Mouse (Mus musculus): ENCODE data around the gene Morc1. TPM values are rescaled to one million over a fixed set of nuclear protein-coding genes. Genes with fewer than 3 reads are reported as not detected.

Morc1 gene
- total RNA-seq, 1 experiment from 2014 or later: not detected

DNA sequence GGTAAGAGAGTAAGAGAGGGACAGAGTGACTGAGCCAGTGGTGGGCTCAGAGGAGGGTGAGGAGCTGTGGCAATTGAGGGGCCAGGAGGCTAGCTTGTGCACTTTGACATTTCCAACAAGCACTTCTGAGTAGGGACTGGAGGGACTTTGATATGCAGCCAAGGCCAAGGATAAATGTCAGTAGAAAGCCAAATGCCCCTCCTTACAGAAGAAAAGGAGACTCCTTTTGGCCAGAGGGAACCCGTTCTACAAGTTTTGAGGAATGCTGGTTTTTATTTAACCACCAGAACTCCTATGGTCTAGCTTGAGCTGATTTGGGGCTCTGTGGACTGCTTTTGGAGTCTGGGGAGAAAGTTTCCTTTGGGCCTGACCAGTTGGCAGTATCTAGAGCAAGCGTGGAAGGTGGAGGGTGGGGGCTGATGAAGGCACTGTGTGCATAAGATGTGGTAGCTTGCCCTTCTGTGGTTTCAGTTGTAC, 172.7 kb downstream of the Morc1 start:
- no peak for ATAC-seq (replicated peaks in 1 of 2; ENCODE audit: insufficient read depth in 1 of 2, low FRiP score in 2 of 2, low TSS enrichment in 1 of 2, low read depth in 1 of 2, poor library complexity in 2 of 2, severe bottlenecking in 2 of 2)

GRCm38 (mm10) chr16:48606476-48607038, 175.5 kb downstream of the Morc1 start:
- ATAC-seq (replicated peaks in 1 of 2; ENCODE audit: insufficient read depth in 1 of 2, low FRiP score in 2 of 2, low TSS enrichment in 1 of 2, low read depth in 1 of 2, poor library complexity in 2 of 2, severe bottlenecking in 2 of 2): peak in 1 of 2 experiments; percentile 62; a peak in 2 of 4 replicates

DNA sequence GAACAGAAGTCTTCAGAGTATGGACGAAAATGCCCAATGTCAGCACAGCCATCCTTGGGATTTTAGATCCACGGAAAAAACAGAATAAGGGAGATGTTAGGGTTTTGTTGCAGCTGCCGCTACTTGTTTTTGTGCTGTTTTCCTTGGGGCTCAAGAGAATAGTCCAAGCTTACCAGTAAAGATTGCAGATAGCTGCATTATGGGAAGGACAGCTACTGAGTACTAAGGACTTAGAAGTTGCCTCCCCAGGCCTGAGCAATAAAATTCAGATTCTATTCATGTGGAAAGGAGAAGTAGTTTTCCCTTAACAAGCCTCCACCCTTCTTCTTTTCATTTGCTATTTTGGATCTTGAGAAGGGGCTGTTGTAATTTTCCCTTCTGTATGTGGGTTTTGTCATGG, 177.2 kb downstream of the Morc1 start:
- ATAC-seq (replicated peaks in 1 of 2; ENCODE audit: insufficient read depth in 1 of 2, low FRiP score in 2 of 2, low TSS enrichment in 1 of 2, low read depth in 1 of 2, poor library complexity in 2 of 2, severe bottlenecking in 2 of 2): no peak

DNA sequence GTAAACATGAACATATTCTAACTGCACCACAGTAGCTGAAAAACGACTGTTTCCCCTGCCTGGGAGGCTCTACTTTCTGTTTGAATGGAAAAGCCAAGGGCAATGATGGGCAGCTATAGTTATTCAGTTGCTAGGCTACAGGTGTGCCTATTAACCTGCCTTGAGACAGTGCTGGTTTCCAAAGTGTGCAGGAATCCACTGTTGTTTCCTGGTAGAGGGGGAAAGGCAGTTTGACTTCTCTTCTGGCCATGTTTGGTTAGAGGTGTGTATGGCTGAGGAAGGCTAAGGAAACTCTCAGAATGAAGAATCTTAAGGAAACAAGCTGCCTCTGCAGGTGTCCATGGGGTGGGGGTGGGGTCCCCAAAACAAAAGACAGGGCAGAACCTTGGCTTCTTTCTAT, 179.8 kb downstream of the Morc1 start:
- no peak for ATAC-seq (replicated peaks in 1 of 2; ENCODE audit: insufficient read depth in 1 of 2, low FRiP score in 2 of 2, low TSS enrichment in 1 of 2, low read depth in 1 of 2, poor library complexity in 2 of 2, severe bottlenecking in 2 of 2)

- ATAC-seq (replicated peaks in 1 of 2; ENCODE audit: insufficient read depth in 1 of 2, low FRiP score in 2 of 2, low TSS enrichment in 1 of 2, low read depth in 1 of 2, poor library complexity in 2 of 2, severe bottlenecking in 2 of 2): no peak
Measured at GRCm38 (mm10) chr16:48611436-48611835, 180.4 kb downstream of the Morc1 start.

GRCm38 (mm10) chr16:48613783-48614182, 182.7 kb downstream of the Morc1 start:
- ATAC-seq (replicated peaks in 1 of 2; ENCODE audit: insufficient read depth in 1 of 2, low FRiP score in 2 of 2, low TSS enrichment in 1 of 2, low read depth in 1 of 2, poor library complexity in 2 of 2, severe bottlenecking in 2 of 2): no peak

GRCm38 (mm10) chr16:48620510-48620909, 189.5 kb downstream of the Morc1 start:
- no peak for ATAC-seq (replicated peaks in 1 of 2; ENCODE audit: insufficient read depth in 1 of 2, low FRiP score in 2 of 2, low TSS enrichment in 1 of 2, low read depth in 1 of 2, poor library complexity in 2 of 2, severe bottlenecking in 2 of 2)

GRCm38 (mm10) chr16:48621019-48621418, 190.0 kb downstream of the Morc1 start:
- ATAC-seq (replicated peaks in 1 of 2; ENCODE audit: insufficient read depth in 1 of 2, low FRiP score in 2 of 2, low TSS enrichment in 1 of 2, low read depth in 1 of 2, poor library complexity in 2 of 2, severe bottlenecking in 2 of 2): no peak

GRCm38 (mm10) chr16:48623447-48623846, 192.4 kb downstream of the Morc1 start:
- peak; percentile 58 to 63; a peak in 2 of 4 replicates for ATAC-seq (replicated peaks in 1 of 2; ENCODE audit: insufficient read depth in 1 of 2, low FRiP score in 2 of 2, low TSS enrichment in 1 of 2, low read depth in 1 of 2, poor library complexity in 2 of 2, severe bottlenecking in 2 of 2)

- ATAC-seq (replicated peaks in 1 of 2; ENCODE audit: insufficient read depth in 1 of 2, low FRiP score in 2 of 2, low TSS enrichment in 1 of 2, low read depth in 1 of 2, poor library complexity in 2 of 2, severe bottlenecking in 2 of 2): no peak
Measured at GRCm38 (mm10) chr16:48626186-48626585, 195.1 kb downstream of the Morc1 start.

DNA sequence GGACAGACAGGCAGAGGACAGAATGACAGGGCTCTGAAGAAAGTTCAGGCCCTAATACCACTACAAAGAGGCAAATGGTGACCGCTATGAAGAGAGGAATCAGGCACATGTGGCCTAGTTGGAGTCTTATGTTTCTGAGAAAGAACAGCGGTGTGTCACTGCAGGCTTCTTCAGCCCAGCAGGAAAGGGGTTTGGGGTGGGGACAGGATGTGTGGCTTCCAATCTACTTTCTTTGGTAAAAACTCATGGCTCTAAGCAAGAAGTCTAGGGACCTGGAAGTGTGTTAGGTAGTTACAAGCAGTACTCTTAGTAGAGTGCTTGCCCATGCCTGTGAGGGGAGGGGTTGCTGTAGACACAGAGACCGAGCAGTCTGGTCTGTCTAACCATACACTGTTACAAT, 196.3 kb downstream of the Morc1 start:
- peak; percentile 35 to 51 for ATAC-seq (replicated peaks in 1 of 2; ENCODE audit: insufficient read depth in 1 of 2, low FRiP score in 2 of 2, low TSS enrichment in 1 of 2, low read depth in 1 of 2, poor library complexity in 2 of 2, severe bottlenecking in 2 of 2)

DNA sequence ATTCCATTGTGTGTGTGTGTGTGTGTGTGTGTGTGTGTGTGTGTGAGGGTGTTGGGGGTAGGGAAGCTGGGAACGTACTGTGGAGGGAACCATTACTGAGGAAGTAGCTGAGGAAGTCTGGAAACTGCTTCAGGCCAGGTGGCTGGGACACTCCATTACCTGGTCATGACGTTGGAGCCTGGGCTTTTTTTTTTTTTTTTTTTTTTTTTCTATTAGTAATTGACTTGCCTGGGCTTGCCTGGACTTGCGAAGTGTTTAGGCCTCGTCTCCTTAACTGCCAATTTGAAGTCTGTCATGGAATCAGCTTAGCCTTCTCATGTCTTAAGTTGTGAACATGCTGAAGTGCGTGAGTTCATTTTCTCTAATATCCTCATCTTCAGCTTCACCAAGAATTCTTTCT, 198.7 kb downstream of the Morc1 start:
- ATAC-seq (replicated peaks in 1 of 2; ENCODE audit: insufficient read depth in 1 of 2, low FRiP score in 2 of 2, low TSS enrichment in 1 of 2, low read depth in 1 of 2, poor library complexity in 2 of 2, severe bottlenecking in 2 of 2): no peak

DNA sequence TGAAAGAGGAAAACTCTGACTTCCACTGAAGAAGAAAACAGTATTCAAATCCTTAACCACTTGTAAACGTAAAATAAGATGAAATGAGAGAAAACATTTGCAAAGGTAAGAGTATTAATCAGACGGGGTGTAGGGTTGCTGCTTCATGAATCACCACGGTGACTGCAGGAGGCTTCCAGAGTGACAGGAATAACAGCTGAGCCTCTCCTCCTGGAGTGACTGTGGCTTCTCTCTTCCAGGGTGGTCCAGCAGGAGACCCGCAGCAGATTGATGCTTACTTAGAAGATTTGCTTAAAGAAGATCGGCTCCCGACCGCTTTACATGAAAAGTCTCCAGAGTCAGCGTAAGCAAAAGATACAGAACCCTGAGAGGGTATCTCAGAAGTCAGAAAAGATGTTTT, 199.4 kb downstream of the Morc1 start:
- ATAC-seq (replicated peaks in 1 of 2; ENCODE audit: insufficient read depth in 1 of 2, low FRiP score in 2 of 2, low TSS enrichment in 1 of 2, low read depth in 1 of 2, poor library complexity in 2 of 2, severe bottlenecking in 2 of 2): no peak

DNA sequence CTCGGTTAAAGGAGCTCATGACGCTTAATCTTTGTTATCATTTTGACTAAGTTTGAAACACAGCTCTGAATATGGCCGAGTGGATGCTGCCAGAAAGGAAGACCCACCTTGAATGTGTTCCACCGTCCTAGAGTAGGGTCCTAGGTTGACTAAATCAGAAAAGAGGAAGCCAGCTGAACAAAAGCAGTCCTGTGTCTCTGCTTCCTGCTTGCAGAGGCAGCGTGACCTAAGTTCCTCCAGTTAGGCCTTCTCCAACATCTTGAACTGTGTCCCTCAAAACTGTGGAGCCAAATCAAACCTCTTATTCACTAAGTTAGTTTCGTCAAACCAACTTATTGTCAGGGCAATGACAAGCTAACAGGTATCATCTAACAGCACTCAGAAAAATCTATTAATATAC, 201.3 kb downstream of the Morc1 start:
- ATAC-seq (replicated peaks in 1 of 2; ENCODE audit: insufficient read depth in 1 of 2, low FRiP score in 2 of 2, low TSS enrichment in 1 of 2, low read depth in 1 of 2, poor library complexity in 2 of 2, severe bottlenecking in 2 of 2): peak in 1 of 2 experiments; percentile 67; a peak in 1 of 4 replicates

- ATAC-seq (replicated peaks in 1 of 2; ENCODE audit: insufficient read depth in 1 of 2, low FRiP score in 2 of 2, low TSS enrichment in 1 of 2, low read depth in 1 of 2, poor library complexity in 2 of 2, severe bottlenecking in 2 of 2): no peak
Measured at GRCm38 (mm10) chr16:48646246-48646645, 215.2 kb downstream of the Morc1 start.

DNA sequence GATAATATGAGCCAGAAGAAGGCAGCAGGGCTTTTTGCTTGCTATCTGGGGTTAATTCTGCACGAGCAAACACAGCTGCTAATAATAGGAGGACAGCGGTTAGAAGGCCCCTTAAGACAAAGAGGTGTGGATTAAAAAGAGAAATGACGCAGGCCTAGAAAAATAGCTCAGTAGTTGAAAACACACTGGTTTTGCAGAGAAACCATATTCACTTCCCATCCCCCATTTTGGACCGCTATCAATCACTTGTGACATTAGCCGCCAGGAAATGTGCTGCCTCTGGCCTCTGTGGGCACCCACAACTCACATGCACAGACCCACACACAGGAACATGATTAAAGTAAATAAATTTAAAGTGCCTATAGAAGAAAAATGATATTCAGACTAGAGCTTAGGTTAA, 240.7 kb downstream of the Morc1 start:
- peak; percentile 87 to 88 for ATAC-seq (replicated peaks in 1 of 2; ENCODE audit: insufficient read depth in 1 of 2, low FRiP score in 2 of 2, low TSS enrichment in 1 of 2, low read depth in 1 of 2, poor library complexity in 2 of 2, severe bottlenecking in 2 of 2)

DNA sequence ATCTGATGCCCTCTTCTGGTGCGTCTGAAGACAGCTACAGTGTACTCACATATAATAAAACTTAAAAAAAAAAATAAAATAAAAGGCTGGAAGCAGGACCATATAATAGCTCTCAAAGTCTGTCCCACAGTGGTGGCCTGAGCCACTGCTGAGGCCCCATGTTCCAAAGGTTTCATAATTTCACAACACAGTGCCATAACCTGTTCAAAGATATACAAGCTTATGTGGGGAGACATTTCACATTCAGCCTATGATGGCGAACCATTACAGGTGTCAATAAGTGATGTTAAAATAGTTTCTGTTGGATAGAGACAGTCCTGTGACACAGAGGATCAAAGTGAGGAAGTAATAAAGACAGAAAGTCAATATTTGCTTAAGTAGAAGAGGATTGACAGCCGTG, 241.6 kb downstream of the Morc1 start:
- ATAC-seq (replicated peaks in 1 of 2; ENCODE audit: insufficient read depth in 1 of 2, low FRiP score in 2 of 2, low TSS enrichment in 1 of 2, low read depth in 1 of 2, poor library complexity in 2 of 2, severe bottlenecking in 2 of 2): no peak

DNA sequence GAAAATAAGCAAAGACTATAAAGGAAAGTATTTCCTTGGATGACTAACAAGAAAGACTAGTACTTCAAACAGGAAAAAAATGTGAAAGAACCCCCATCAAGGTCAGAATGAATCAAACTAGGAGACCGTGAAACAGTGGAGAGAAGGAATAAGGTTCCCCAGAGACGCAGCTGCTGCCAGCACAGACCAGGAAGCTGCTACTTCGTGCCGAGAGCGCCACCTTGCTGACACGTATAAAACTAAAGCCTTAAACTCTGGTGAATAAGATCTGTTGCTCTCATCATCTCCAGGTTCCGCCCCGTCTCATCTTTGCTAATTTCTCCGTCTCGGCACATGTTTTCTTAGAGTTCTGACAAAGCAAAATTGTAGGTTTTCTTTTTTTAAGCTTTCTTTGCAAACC, 244.6 kb downstream of the Morc1 start:
- ATAC-seq (replicated peaks in 1 of 2; ENCODE audit: insufficient read depth in 1 of 2, low FRiP score in 2 of 2, low TSS enrichment in 1 of 2, low read depth in 1 of 2, poor library complexity in 2 of 2, severe bottlenecking in 2 of 2): peak; percentile 80 to 82

DNA sequence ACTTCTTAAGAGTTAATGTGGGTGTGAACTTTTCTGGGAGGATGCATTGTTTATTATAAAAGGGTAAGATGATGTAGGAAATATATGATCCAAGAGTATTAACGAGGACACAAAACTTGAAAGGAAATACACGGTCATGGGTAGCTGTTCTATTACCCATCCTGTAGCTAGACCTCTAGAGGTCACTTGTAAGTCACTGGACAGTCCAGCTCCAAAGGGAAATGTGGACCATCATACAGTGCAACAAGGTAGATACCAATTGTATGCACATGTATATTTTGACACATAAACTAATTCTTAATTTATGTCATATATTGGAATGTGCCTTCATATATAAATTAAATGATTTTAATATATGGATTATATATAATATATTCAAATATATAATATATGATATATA, 245.2 kb downstream of the Morc1 start:
- ATAC-seq (replicated peaks in 1 of 2; ENCODE audit: insufficient read depth in 1 of 2, low FRiP score in 2 of 2, low TSS enrichment in 1 of 2, low read depth in 1 of 2, poor library complexity in 2 of 2, severe bottlenecking in 2 of 2): no peak
